Mouse (Mus musculus) CD4-positive, CD25-positive, alpha-beta regulatory T cell, adult 4 months (primary cell): ENCODE data around the gene Dusp11. TPM values are rescaled to one million over a fixed set of nuclear protein-coding genes. Genes with fewer than 3 reads are reported as not detected.
A peak's percentile ranks its signal among the peaks of the same experiment; 100 is the strongest.
"Not testable (repeated sequence)": the region's sequence is repeated elsewhere in the genome, so short reads cannot be mapped to it uniquely, and the experiment has no call there.

Experiments used
- ATAC-seq: one replicate; pipeline ENCODE4 v1.8.0; 2017
- polyA plus RNA-seq, 2 experiments: library from polyadenylated mRNA; unstranded; fragments of 100-300 nt; shearing (Covaris generic); gene quantifications; one replicate each; pipeline ENCODE4 v1.2.1; 2017

Gene Dusp11
- polyA plus RNA-seq, 2 experiments from 2014 or later = 168 to 211 TPM

DNA sequence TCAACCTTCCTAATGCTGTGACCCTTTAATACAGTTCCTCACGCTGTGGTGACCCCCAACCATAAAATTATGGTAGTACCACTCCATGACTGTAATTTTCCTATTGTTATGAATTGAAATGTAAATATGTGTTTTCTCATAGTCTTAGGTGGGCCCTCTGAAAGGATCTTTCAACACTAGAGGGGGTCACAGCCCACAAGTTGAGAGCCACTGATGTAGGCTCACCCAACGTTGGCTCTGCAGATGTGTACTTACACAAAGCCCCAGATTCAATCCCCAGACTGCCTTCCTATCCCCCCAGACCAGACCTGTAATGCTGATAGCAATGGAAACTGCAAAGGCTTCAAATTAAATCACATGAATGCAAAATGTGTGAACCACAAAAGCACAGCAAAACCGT lies 25.8 kb downstream of the Dusp11 start:
- ATAC-seq = no peak

DNA sequence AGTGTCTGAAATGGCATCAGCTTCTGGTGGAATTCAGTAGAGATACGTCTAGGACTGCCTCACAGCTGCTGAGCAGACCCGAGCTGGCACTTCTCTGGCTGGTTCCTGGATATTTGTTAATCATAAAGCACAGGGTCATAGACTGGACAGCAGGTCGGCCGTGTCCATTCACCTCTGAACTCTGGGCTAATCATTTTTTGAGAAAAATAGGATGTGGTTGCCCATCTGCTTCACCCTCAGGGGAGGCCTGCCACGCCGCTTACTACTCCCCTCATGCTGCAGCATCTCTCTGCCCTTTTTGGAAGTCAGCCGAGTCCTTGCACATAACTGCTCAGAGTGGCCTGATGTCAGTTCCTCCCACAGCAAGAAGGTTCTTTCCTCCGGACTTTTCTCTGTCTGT lies 27.4 kb downstream of the Dusp11 start:
- ATAC-seq = no peak

- ATAC-seq = no peak
Measured at GRCm38 (mm10) chr6:85929312-85929711, 32.2 kb downstream of the Dusp11 start.

- ATAC-seq = no peak
Measured at GRCm38 (mm10) chr6:85927476-85928464, 33.7 kb downstream of the Dusp11 start.

DNA sequence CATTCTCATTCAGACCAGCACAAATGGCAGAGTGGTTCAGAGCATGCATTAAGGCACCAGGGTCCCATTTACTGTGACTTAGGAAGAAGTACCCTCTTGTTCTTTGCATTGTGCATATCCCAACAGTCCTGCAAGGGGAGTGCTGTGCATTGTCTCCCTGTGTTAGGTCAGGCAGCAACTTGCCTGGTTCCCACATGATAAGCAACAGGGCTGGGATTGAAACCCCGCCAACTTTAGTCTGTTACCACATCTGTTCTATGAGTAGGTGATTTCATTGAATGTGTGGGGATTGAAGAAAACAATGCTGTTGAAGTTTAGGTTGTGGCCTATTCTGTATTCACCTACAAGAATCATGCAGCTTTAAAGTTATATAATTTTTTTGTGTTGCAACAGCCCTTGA lies 34.8 kb downstream of the Dusp11 start:
- no peak for ATAC-seq

DNA sequence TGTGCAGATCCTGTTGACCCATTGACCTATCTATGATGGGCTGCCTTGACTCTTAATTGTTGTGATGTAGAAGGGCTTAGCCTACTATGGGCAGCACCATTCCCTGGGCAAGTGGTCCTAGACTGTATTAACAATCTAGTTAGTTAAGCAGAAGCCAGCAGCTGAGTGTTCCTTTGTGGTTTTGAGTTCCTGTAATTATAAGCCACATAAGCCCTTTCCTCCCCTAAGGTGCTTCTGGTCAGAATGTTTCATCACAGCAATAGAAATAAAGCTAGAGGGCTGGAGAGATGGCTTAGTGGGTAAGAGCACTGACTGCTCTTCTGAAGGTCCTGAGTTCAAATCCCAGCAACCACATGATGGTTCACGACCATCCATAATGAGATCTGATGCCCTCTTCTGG lies 37.8 kb downstream of the Dusp11 start:
- ATAC-seq = no peak

GRCm38 (mm10) chr6:85919401-85919800 lies 42.1 kb downstream of the Dusp11 start:
- ATAC-seq = no peak

DNA sequence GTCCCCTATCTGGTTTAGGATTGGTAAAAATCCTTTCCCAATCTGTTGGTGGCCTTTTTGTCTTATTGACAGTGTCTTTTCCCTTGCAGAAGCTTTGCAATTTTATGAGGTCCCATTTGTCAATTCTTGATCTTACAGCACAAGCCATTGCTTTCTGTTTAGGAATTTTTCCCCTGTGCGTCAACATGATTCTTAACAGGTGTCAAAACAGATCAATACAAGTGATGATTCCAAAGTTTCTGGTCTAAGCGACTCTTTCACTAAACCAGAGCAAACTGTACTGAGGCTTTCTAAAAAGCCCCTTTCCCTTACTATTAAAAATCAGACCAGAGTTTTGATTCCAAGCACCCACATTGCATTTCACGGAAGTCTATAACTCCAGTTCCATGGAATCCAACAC lies 43.1 kb downstream of the Dusp11 start:
- not testable (repeated sequence) for ATAC-seq

GRCm38 (mm10) chr6:85916596-85916995 lies 44.9 kb downstream of the Dusp11 start:
- no peak for ATAC-seq

GRCm38 (mm10) chr6:85915539-85916513 lies 45.6 kb downstream of the Dusp11 start, which contains the start of gene Nat8f1:
Gene Nat8f1 (minus strand): TSS chr6:85915687.
- peak; percentile 95 for ATAC-seq

GRCm38 (mm10) chr6:85915141-85915538 lies 46.3 kb downstream of the Dusp11 start:
- ATAC-seq = peak; percentile 26

- ATAC-seq = no peak
Measured at GRCm38 (mm10) chr6:85911587-85911986, 49.9 kb downstream of the Dusp11 start, which contains the start of gene Tprkb. Gene Tprkb (plus strand): TSS chr6:85911865.

GRCm38 (mm10) chr6:85909704-85910103 lies 51.8 kb downstream of the Dusp11 start:
- no peak for ATAC-seq

DNA sequence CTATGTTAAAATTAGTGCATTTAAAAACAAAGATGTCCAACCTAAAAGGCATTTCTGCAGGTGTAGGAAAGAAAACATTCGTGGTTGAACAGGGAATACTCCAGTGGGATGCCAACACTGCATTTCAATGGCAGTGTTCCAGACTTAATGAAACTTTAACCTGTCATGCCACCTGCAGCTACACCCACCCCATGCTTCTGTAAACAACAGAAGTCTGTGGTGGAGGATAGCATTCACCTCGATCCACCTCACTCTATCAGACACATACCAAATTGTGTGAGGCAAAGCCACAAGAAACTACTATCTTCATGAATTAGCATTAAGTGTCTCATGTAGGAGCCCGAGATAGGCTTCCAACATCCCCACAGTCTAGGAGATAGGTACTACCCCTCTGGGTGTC lies 53.1 kb downstream of the Dusp11 start:
- no peak for ATAC-seq

- not testable (repeated sequence) for ATAC-seq
Measured at GRCm38 (mm10) chr6:85906911-85907351, 54.5 kb downstream of the Dusp11 start.

DNA sequence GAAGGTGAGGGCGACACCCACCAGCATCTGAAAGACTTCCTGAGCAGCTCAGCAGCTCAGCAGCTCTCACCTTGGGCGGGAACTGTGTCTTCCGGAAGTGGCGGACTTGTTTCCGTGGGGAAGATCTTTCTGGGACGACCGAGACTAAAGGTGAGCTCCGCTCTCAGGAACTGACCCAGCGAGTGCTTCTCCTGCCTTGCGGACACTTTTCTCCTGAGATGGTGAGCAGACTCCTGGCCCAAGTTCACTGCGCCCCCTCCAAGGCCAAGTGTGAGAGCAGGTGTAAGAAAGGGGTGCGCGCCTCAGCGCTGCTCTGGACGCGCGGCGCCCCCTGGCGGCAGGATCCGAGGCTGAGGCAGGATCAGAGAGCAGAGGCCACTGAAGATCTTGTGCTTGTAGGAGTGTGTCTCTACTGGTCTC lies 56.8 kb downstream of the Dusp11 start, which contains the start of gene Nat8f4:
Gene Nat8f4, minus strand, starts transcription at position 243 of the 420 bp plus-strand sequence.
- ATAC-seq = peak; percentile 91

- ATAC-seq = no peak
Measured at GRCm38 (mm10) chr6:85902303-85902702, 59.2 kb downstream of the Dusp11 start.

- ATAC-seq = not testable (repeated sequence)
Measured at GRCm38 (mm10) chr6:85898596-85899475, 62.6 kb downstream of the Dusp11 start.

- peak; percentile 61 for ATAC-seq
Measured at GRCm38 (mm10) chr6:85895061-85895648, 66.3 kb downstream of the Dusp11 start.
